Mouse (Mus musculus) inflammation-experienced regulatory T-cells, adult 6 months (primary cell): ENCODE measurements around the gene Fhl2. TPM values are rescaled to one million over a fixed set of nuclear protein-coding genes. Genes with fewer than 3 reads are reported as not detected.

Source experiments
- ATAC-seq: one replicate; pipeline ENCODE4 v1.8.0; 2017
- polyA plus RNA-seq, 3 experiments: library from polyadenylated mRNA; unstranded; fragments of 100-300 nt; shearing (Covaris generic); gene quantifications; one replicate each; pipeline ENCODE4 v1.2.1; 2017

The Fhl2 gene
- polyA plus RNA-seq, 3 experiments from 2014 or later, result 1.5 to 5.8 (median 2.8) TPM

- ATAC-seq, result peak; percentile 91
These were observed 98.5 kb downstream of the Fhl2 start, which contains the start of the genes Tgfbrap1 and AI597479 for GRCm38 (mm10) chr1:43098031-43098984. TSS of gene Tgfbrap1 (minus strand) at chr1:43098637. TSS of gene AI597479 (plus strand) at chr1:43098710.

- no peak for ATAC-seq
These were observed 102.6 kb downstream of the Fhl2 start for GRCm38 (mm10) chr1:43094206-43094605.

GRCm38 (mm10) chr1:43092056-43093015, 104.4 kb downstream of the Fhl2 start:
- ATAC-seq, result peak; percentile 73

GRCm38 (mm10) chr1:43091306-43092055, 105.3 kb downstream of the Fhl2 start:
- peak; percentile 1 for ATAC-seq

- no peak for ATAC-seq
These were observed 106.4 kb downstream of the Fhl2 start for GRCm38 (mm10) chr1:43090418-43090817.

GRCm38 (mm10) chr1:43082946-43083345, 113.8 kb downstream of the Fhl2 start:
- no peak for ATAC-seq

- ATAC-seq, result no peak
These were observed 118.7 kb downstream of the Fhl2 start for GRCm38 (mm10) chr1:43078124-43078523.

GRCm38 (mm10) chr1:43074791-43075190, 122.0 kb downstream of the Fhl2 start:
- no peak for ATAC-seq

Other genes with a start within 250 kb of the Fhl2 start
- gene Gpr45, start 244.1 kb downstream of the Fhl2 start, polyA plus RNA-seq, result 10 to 100 TPM in 1 of 3 experiments, 1 to 10 TPM in 2; 8.2 to 10.1 (median 9.7) TPM
- gene Tgfbrap1, start 98.3 kb downstream of the Fhl2 start, polyA plus RNA-seq, result 1 to 10 TPM; 5.3 to 8.9 (median 7.8) TPM
- 10 to 100 TPM; 13.8 to 16.3 (median 15.0) TPM for gene AI597479, start 98.3 kb downstream of the Fhl2 start, polyA plus RNA-seq
- gene Nck2, start 247.6 kb upstream of the Fhl2 start, polyA plus RNA-seq, result 10 to 100 TPM; 14.9 to 24.1 (median 18.7) TPM